Mouse (Mus musculus) lung, embryonic 14.5 days (tissue): Measurements from ENCODE around the gene Anks3. TPM values are rescaled to one million over a fixed set of nuclear protein-coding genes. Genes with fewer than 3 reads are reported as not detected.

Source experiments
- ATAC-seq: fragments of 200-750 bp; cut with Nextera tagmentation; 2 replicates; pipeline ENCODE4 v1.8.0; 2017; ENCODE audit warnings: mild to moderate bottlenecking, moderate TSS enrichment, moderate library complexity; ENCODE audit not compliant: insufficient read depth
- DNase-seq: peaks from one replicate; pipeline ENCODE4 v3.0.0-alpha.2; 2015
- H3K27ac ChIP-seq: fragments of 300-500 bp; sonication (generic); 2 replicates; pipeline ENCODE4 v1.5.1; 2014; ENCODE audit warnings: low read depth, mild to moderate bottlenecking, moderate library complexity
- H3K27me3 ChIP-seq: fragments of 300-500 bp; sonication (generic); 2 replicates; pipeline ENCODE4 v1.6.1; 2014; ENCODE audit warnings: low read length, control low read depth; ENCODE audit not compliant: insufficient read depth
- H3K36me3 ChIP-seq: fragments of 300-500 bp; sonication (generic); 2 replicates; pipeline ENCODE4 v1.6.1; 2014; ENCODE audit warnings: control low read depth; ENCODE audit not compliant: insufficient read depth
- H3K4me1 ChIP-seq: fragments of 300-500 bp; sonication (generic); 2 replicates; pipeline ENCODE4 v1.6.1; 2014; ENCODE audit warnings: antibody characterized with exemption, control low read depth; ENCODE audit not compliant: insufficient read depth
- H3K4me2 ChIP-seq: fragments of 300-500 bp; sonication (generic); 2 replicates; pipeline ENCODE4 v1.6.1; 2014; ENCODE audit warnings: mild to moderate bottlenecking
- H3K4me3 ChIP-seq: fragments of 300-500 bp; sonication (generic); 2 replicates; pipeline ENCODE4 v1.5.1; 2014; ENCODE audit warnings: low read depth, low read length
- H3K9ac ChIP-seq: fragments of 300-500 bp; sonication (generic); 2 replicates; pipeline ENCODE4 v1.6.1; 2014
- H3K9me3 ChIP-seq: fragments of 300-500 bp; sonication (generic); 2 replicates; pipeline ENCODE4 v1.6.1; 2016; ENCODE audit warnings: low read depth, low read length, control low read depth
- CTCF ChIP-seq: IDR thresholded peaks from 2 replicates; pipeline ENCODE4 v1.5.1; 2016; ENCODE audit warnings: antibody characterized with exemption, low read depth
- WGBS: fragments of 180-500 bp; shearing (Covaris S2); extraction: QIAGEN DNeasy Blood & Tissue Kit; methylation state at CpG from one replicate; pipeline ENCODE4 v1.1.7; 2014; 5-methylcytosine and 5-hydroxymethylcytosine counted together
- polyA plus RNA-seq: library from polyadenylated mRNA; unstranded; fragments of >200 nt; fragmentation: Nextera tagmentation; extraction: Ambion mirVana; gene quantifications from 2 replicates; pipeline ENCODE4 v1.2.1, GENCODE M21; 2014

The Anks3 gene
- polyA plus RNA-seq, 1 experiment from 2014 or later = 53.1 TPM

DNA sequence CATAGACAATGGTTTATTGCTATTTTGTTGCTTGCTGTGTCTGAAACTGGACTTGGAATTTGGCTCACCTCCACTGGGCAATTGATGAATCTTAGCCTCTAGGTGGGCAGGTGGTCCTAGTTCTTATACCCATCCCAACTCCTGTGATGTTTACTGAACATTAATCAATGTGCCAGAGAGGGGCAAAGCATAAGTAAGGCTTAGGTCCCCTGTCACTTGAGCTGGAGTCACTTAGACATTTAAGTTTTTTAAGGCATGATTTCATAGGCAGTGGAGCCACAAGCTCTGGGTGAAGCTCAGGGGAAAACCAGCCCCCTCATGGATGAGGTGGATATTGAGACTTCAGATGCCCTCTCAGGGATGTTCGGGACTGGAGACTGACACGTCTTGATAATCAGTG is 25.5 kb downstream of the Anks3 start, which contains the start of gene Nudt16l1:
Gene Nudt16l1 (plus strand): TSS at position 301 of the 400 bp plus-strand sequence.
- H3K9me3 ChIP-seq = no peaks in the 10 kb centered on the region
- no peak for TF ChIP-seq CTCF

DNA sequence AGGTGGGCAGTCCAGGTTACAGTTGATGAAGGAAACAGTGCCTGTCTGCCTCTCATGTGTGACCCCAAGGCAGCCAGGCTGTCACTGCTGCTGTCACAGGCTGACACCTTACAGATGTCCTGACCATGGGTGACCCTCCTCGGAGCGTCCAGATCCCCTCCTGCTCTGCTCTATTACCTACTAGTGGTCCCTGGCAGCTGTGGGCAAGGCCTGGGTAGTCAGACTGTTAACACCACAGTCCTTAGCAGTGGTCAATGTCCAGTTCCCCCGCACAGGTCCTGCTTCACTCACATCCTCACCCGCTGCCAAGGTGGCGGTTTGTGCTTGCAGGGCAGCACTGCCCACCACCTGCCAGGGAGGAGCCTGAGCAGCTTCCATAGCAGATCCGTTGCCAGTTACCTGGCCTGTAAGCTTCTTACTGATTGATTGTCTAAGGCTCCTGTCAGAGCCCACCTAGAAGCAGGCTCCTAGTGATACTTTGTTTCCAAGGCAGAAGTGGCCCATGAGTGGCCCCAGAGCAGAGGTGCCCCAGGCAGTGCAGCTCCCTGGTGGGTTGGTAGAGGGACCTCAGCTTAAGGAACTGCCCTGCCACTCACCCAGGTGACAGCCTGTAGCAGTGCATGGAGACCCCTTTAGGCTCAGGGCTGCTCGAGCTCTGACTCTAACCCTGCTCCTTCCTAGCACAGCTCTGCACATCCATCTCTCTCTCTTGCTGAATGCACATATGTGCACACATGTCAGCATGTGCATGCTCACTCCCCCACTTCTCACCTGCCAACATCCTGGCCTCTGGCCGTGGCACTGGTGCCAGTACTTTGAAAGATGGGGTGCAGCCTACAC is 26.4 kb downstream of the Anks3 start:
- peaks cover 76% of the 10 kb centered on the region for H3K36me3 ChIP-seq
- no peak overlapping the region for H3K4me3 ChIP-seq
- no peak for ATAC-seq
- no peaks in the 10 kb centered on the region for H3K9me3 ChIP-seq
- 84% methylated on average over 8 of the region's 8 CpGs for WGBS
- TF ChIP-seq CTCF = no peak
- H3K4me2 ChIP-seq = no peak overlapping the region
- no peak overlapping the region for H3K27ac ChIP-seq
- DNase-seq = no peak
- H3K4me1 ChIP-seq = 0 out of 2 replicates have a peak, but pooled peaks cover 3% of the 10 kb centered on the region
- H3K27me3 ChIP-seq = no peaks in the 10 kb centered on the region
- no peak overlapping the region for H3K9ac ChIP-seq

More for the DNA sequence above, 25.5 kb downstream of the Anks3 start, which contains the start of gene Nudt16l1:
- DNase-seq (no peak), ATAC-seq (no peak)
- Histone ChIP-seq H3K9ac (peak within 1 kb of the TSS; percentile 93), H3K27me3 (no peaks in the 10 kb centered on the region), H3K27ac (peak within 1 kb of the TSS; percentile 88), H3K4me2 (peak within 1 kb of the TSS; percentile 92), H3K4me3 (peak within 1 kb of the TSS; percentile 92), H3K4me1 (0 out of 2 replicates have a peak, but pooled peaks cover 3% of the 10 kb centered on the region), H3K36me3 (peaks cover 76% of the 10 kb centered on the region)
- WGBS = 4% methylated on average over 2 of the region's 2 CpGs

DNA sequence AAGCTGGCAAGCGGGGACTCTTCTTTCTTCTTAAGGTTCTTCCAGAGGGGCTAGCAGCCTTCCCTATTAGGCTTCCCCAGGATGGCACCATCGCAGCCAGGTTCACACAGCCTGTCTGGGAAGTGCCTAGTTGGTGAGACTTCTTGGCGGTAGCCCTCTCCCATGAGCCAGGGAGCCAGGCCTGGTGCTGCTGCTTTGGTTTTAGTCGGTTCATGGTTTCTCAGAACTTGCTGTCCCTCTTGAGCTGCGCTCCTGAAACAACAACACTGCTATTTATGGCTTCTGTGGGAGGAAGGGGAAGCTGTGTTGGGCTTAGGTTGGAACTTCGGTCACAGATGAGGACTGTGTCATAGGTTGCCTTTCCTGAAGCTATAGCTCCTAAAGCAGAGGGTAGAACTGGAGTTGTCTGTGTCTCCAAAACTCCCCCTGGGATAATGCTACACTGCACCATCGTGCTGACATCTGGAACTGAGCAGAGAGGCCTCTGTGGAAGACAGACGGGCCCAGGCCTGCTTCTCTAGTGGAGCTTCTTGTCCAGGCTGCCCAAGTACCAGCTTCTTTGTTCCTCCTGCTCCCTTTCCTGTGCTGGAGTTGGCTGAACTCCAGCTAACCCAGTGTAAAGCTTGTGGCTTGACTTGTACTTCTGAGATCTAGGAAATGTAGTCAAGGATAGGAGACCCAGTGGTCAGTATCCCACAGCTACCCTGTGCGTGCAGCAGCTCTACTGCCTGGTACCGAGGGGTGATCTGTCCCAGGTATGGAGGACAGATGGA is 27.9 kb downstream of the Anks3 start:
- Histone ChIP-seq H3K36me3 (peaks cover 75% of the 10 kb centered on the region), H3K4me2 (no peak overlapping the region), H3K4me3 (no peak overlapping the region), H3K4me1 (0 out of 2 replicates have a peak, but pooled peaks cover 3% of the 10 kb centered on the region), H3K27me3 (no peaks in the 10 kb centered on the region), H3K27ac (0 out of 2 replicates have a peak overlapping the region, but pooled peaks have one; percentile 24), H3K9me3 (no peaks in the 10 kb centered on the region), H3K9ac (no peak overlapping the region)
- TF ChIP-seq CTCF = no peak
- 86% methylated on average over 10 of the region's 10 CpGs for WGBS
- no peak for ATAC-seq
- DNase-seq = peak; percentile 33

DNA sequence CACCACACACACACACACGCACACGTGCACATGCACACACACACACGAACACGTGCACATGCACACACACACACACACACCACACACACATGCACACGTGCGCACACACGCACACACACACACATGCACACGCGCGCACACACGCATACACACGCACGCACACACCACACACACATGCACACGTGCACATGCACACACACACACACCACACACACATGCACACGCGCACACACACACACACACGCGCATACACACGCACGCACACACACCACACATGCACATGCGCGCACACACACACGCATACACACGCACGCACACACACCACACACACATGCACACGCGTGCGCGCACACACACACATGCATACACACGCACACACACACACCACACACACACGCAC is 28.6 kb downstream of the Anks3 start:
- no peak for TF ChIP-seq CTCF
- no peak overlapping the region for H3K9ac ChIP-seq
- H3K4me3 ChIP-seq = no peak overlapping the region
- no peak for ATAC-seq
- 96% methylated on average over 31 of the region's 31 CpGs for WGBS
- no peaks in the 10 kb centered on the region for H3K9me3 ChIP-seq
- no peak overlapping the region for H3K27ac ChIP-seq
- H3K27me3 ChIP-seq = no peaks in the 10 kb centered on the region
- no peak overlapping the region for H3K4me2 ChIP-seq
- peaks cover 75% of the 10 kb centered on the region for H3K36me3 ChIP-seq
- DNase-seq = no peak
- H3K4me1 ChIP-seq = 0 out of 2 replicates have a peak, but pooled peaks cover 3% of the 10 kb centered on the region

DNA sequence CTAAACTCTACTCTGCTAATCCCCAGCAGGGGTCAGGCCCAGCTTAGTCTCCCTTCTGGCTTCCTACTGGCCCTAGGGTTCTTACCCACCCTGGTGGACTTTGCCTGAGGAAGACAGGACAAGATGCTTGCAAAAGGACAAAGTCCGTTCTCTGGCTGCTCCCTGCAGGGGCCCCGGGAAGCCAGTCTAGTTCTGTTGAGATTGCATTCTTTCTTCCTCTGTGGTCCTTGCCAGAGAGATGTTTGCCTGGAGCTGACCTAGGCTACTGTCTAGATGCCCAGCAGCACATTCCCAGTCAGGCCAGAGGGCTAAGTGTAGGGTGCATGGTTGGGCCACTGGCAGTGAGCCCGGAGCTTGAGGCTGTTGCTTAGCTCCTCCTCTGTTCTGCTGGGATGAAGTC is 31.6 kb downstream of the Anks3 start:
- Histone ChIP-seq H3K27me3 (no peaks in the 10 kb centered on the region), H3K27ac (no peak overlapping the region), H3K4me3 (no peak overlapping the region), H3K36me3 (peaks cover 96% of the 10 kb centered on the region), H3K4me1 (no peaks in the 10 kb centered on the region), H3K9me3 (no peaks in the 10 kb centered on the region), H3K9ac (no peak overlapping the region), H3K4me2 (no peak overlapping the region)
- WGBS = 78% methylated on average over 3 of the region's 3 CpGs
- peak; percentile 17 for DNase-seq
- TF ChIP-seq CTCF = no peak
- ATAC-seq = no peak

DNA sequence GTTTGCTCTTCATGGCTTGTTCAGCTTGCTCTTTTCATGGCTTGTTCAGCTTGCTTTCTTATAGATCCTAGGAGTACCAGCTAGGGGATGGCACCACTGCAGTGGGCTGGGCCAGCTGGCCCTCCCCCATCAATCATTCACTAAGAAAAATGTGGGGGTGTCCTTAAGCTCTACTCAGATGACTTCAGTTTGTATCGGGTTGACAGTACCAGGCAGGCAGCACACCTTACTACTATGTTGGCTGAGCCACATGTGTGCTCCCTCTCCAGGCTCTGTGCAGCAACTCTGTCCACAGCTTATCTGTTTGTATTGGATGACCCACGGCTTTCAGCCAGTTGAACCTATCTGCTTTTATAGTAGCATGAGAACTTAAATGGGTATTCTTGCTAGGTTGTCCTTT is 35.5 kb downstream of the Anks3 start:
- Histone ChIP-seq H3K9me3 (no peaks in the 10 kb centered on the region), H3K27me3 (no peaks in the 10 kb centered on the region), H3K4me2 (no peak overlapping the region), H3K27ac (no peak overlapping the region), H3K4me1 (no peaks in the 10 kb centered on the region), H3K4me3 (no peak overlapping the region), H3K36me3 (peaks cover 99% of the 10 kb centered on the region), H3K9ac (no peak overlapping the region)
- ATAC-seq (no peak), DNase-seq (no peak)
- WGBS = 75% methylated on average over 2 of the region's 2 CpGs
- TF ChIP-seq CTCF = no peak

DNA sequence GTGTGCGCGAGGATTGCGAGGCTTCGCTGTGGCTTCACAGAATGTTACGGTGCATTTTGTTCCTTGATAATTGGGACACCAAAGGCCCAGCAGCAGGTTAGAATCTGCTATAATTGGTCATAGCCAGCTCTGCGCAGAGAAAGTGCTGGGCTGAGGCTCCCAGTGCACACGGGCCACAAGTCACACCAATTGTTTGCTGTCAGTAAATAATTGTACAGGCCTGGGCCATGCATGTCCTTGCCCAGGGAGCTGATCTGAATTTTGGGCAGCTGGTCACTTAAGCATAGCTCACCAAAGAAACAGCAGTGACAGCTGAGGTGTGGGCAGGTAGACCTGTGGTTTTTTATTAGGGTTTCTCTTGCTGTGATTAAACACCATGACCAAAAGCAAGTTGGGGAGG is 36.0 kb downstream of the Anks3 start:
- peaks cover 99% of the 10 kb centered on the region for H3K36me3 ChIP-seq
- DNase-seq = no peak
- WGBS = 87% methylated on average over 7 of the region's 7 CpGs

More for the DNA sequence above, 36.0 kb downstream of the Anks3 start:
- no peaks in the 10 kb centered on the region for H3K9me3 ChIP-seq
- H3K27ac ChIP-seq = no peak overlapping the region
- no peaks in the 10 kb centered on the region for H3K4me1 ChIP-seq
- no peak overlapping the region for H3K4me2 ChIP-seq
- H3K27me3 ChIP-seq = no peaks in the 10 kb centered on the region
- no peak overlapping the region for H3K9ac ChIP-seq
- no peak overlapping the region for H3K4me3 ChIP-seq
- TF ChIP-seq CTCF = no peak
- ATAC-seq = no peak
